29 mouse cellular contexts compared by ENCODE assay signal in genomic region chr6:117422846-117423573, GRCm38 (mm10).
A peak's percentile ranks its signal among the peaks of the same experiment; 100 is the strongest.
DNase-seq lines count a peak whose midpoint lies in the region; ATAC-seq and TF ChIP-seq lines count a peak whose summit lies in the region.
"Had no signal": no experiment of that assay in that cellular context is flagged by ENCODE, and none has a peak within 500 bp of the region (broad histone marks: within the 10 kb centered on the region; RNA-seq: fewer than 3 reads in every experiment).

No protein-coding gene starts in this region.

- H3K9ac ChIP-seq in limb, embryonic 13.5 days = no peak overlapping the region
- no peak overlapping the region for H3K9ac ChIP-seq in intestine, postnatal 0 days (ENCODE audit: low read depth, low read length)
- H3K9ac ChIP-seq: embryonic facial prominence, embryonic 15.5 days; forebrain, embryonic 13.5 days; heart, embryonic 15.5 days; hindbrain, embryonic 12.5 days; liver, embryonic 12.5 days; liver, postnatal 0 days; neural tube, embryonic 12.5 days had no signal

- 42% methylated on average over 10 of the region's 10 CpGs for WGBS in limb, embryonic 13.5 days
- WGBS in intestine, postnatal 0 days = 66% methylated on average over 10 of the region's 10 CpGs

- H3K4me1 ChIP-seq in limb, embryonic 13.5 days = peaks cover 24% of the 10 kb centered on the region
- no peaks in the 10 kb centered on the region for H3K4me1 ChIP-seq in intestine, postnatal 0 days (replicated peaks; ENCODE audit: control insufficient read depth, insufficient read depth, low read length)
- H3K4me1 ChIP-seq: liver, embryonic 12.5 days had no signal

- no peak overlapping the region for H3K27ac ChIP-seq in left cerebral cortex, adult 2 months
- peak overlapping the region; percentile 8; the same call in 1 of the 2 replicates for H3K27ac ChIP-seq in limb, embryonic 13.5 days
- H3K27ac ChIP-seq in intestine, postnatal 0 days (ENCODE audit: low read depth, low read length) = no peak overlapping the region
- H3K27ac ChIP-seq: embryonic facial prominence, embryonic 15.5 days; forebrain, embryonic 13.5 days; heart, adult 2 months; heart, embryonic 15.5 days; hindbrain, embryonic 12.5 days; liver, embryonic 12.5 days; neural tube, embryonic 12.5 days had no signal

- no peak overlapping the region for H3K4me3 ChIP-seq in left cerebral cortex, adult 2 months
- no peak overlapping the region for H3K4me3 ChIP-seq in limb, embryonic 13.5 days
- no peak overlapping the region for H3K4me3 ChIP-seq in intestine, postnatal 0 days (ENCODE audit: low read depth, low read length)
- H3K4me3 ChIP-seq: embryonic facial prominence, embryonic 15.5 days; forebrain, embryonic 13.5 days; heart, adult 2 months; heart, embryonic 15.5 days; hindbrain, embryonic 12.5 days; liver, embryonic 12.5 days; myocyte; neural tube, embryonic 12.5 days had no signal

- ATAC-seq in limb, embryonic 13.5 days (ENCODE audit: low FRiP score, low read depth) = peak; percentile 88
- ATAC-seq in intestine, postnatal 0 days = no peak
- ATAC-seq: forebrain, embryonic 13.5 days; liver, embryonic 12.5 days; liver, postnatal 0 days had no signal

- no peaks in the 10 kb centered on the region for H3K36me3 ChIP-seq in limb, embryonic 13.5 days
- no peaks in the 10 kb centered on the region for H3K36me3 ChIP-seq in intestine, postnatal 0 days (ENCODE audit: control insufficient read depth, insufficient read depth)
- H3K36me3 ChIP-seq: embryonic facial prominence, embryonic 15.5 days; heart, embryonic 15.5 days; hindbrain, embryonic 12.5 days; liver, embryonic 12.5 days; neural tube, embryonic 12.5 days had no signal

- TF ChIP-seq CTCF in left cerebral cortex, adult 2 months (IDR thresholded peaks at IDR 0.05) = peak; percentile 8
- no peak for TF ChIP-seq CTCF in intestine, postnatal 0 days (IDR thresholded peaks at IDR 0.05; ENCODE audit: low read depth)

- peaks cover 26% of the 10 kb centered on the region; the same call in 1 of the 2 replicates for H3K27me3 ChIP-seq in limb, embryonic 13.5 days
- no peaks in the 10 kb centered on the region for H3K27me3 ChIP-seq in intestine, postnatal 0 days (replicated peaks; ENCODE audit: control insufficient read depth, insufficient read depth, low read length)
- H3K27me3 ChIP-seq: embryonic facial prominence, embryonic 15.5 days; forebrain, embryonic 13.5 days; heart, embryonic 15.5 days; hindbrain, embryonic 12.5 days; liver, embryonic 12.5 days; neural tube, embryonic 12.5 days had no signal

- intact Hi-C loops in left cerebral cortex, adult 2 months (cut with DNase I) = loop anchor here (10.0 kb wide), 1 partner anchor 248 kb away; no protein-coding TSS in a partner anchor
- intact Hi-C loops in left cerebral cortex, postnatal 4 days (cut with DNase I) = no loop called here

- peak; percentile 3 for DNase-seq in gastrocnemius, postnatal 10 days
- DNase-seq in gastrocnemius, postnatal 4 days (ENCODE audit: low spot score in 2 of 2) = no peak
- no peak for DNase-seq in left cerebral cortex, adult 2 months (ENCODE audit: extremely low spot score in 1 of 2, low spot score in 2 of 2)
- DNase-seq in left cerebral cortex, postnatal 4 days = no peak
- peak; percentile 45 for DNase-seq in NIH3T3 (ENCODE audit: low read depth)
- no peak for DNase-seq in right cerebral cortex, adult 2 months (ENCODE audit: low spot score in 2 of 2)
- DNase-seq: adrenal gland, postnatal 14 days; cerebellum, adult 11 months; cerebellum, adult 9-10 months; embryo, embryonic 11 days; gastrocnemius, postnatal 14 days; heart, adult 2 months; kidney, adult 11 months; kidney, postnatal 14 days; liver, postnatal 0 days; lung, postnatal 14 days; right cerebral cortex, adult 18-20 months; right cerebral cortex, postnatal 4 days; thymus, postnatal 4 days had no signal

- no peaks in the 10 kb centered on the region for H3K9me3 ChIP-seq in limb, embryonic 13.5 days
- no peaks in the 10 kb centered on the region for H3K9me3 ChIP-seq in intestine, postnatal 0 days (ENCODE audit: control insufficient read depth)
- H3K9me3 ChIP-seq: embryonic facial prominence, embryonic 15.5 days; forebrain, embryonic 13.5 days; heart, embryonic 15.5 days; hindbrain, embryonic 12.5 days; liver, embryonic 12.5 days; neural tube, embryonic 12.5 days had no signal

- H3K4me2 ChIP-seq in limb, embryonic 13.5 days (replicated peaks) = no peak overlapping the region
- H3K4me2 ChIP-seq in intestine, postnatal 0 days (replicated peaks; ENCODE audit: low read depth) = no peak overlapping the region
- H3K4me2 ChIP-seq: embryonic facial prominence, embryonic 15.5 days; forebrain, embryonic 13.5 days; heart, embryonic 15.5 days; hindbrain, embryonic 12.5 days; liver, embryonic 12.5 days; midbrain, embryonic 11.5 days; neural tube, embryonic 12.5 days had no signal

Comparison
In these comparisons a context has a peak if more than half of its experiments do, and no peak if none do; other contexts are left out.
1. DNase-seq: peak in gastrocnemius, postnatal 10 days (single experiment) and NIH3T3 (single experiment); none in gastrocnemius, postnatal 4 days (0 of 2), left cerebral cortex, adult 2 months (0 of 2), left cerebral cortex, postnatal 4 days (single experiment) and right cerebral cortex, adult 2 months (0 of 2).